Mouse (Mus musculus): ENCODE results near the gene Sec24a.
"Not testable (repeated sequence)": the region's sequence is repeated elsewhere in the genome, so short reads cannot be mapped to it uniquely, and the experiment has no call there.

The Sec24a gene

GRCm38 (mm10) chr11:51681324-51681975 lies 82.0 kb downstream of the Sec24a start:
- DNase-seq, result peak; percentile 75

- no peak for DNase-seq
These were observed 84.0 kb downstream of the Sec24a start for GRCm38 (mm10) chr11:51679466-51679865.

- no peak for DNase-seq
These were observed 85.6 kb downstream of the Sec24a start for GRCm38 (mm10) chr11:51677737-51678418.

- no peak for DNase-seq
These were observed 88.0 kb downstream of the Sec24a start for GRCm38 (mm10) chr11:51675386-51675785.

- DNase-seq, result no peak
These were observed 90.1 kb downstream of the Sec24a start for GRCm38 (mm10) chr11:51673291-51673690.

- no peak for DNase-seq
These were observed 92.1 kb downstream of the Sec24a start for GRCm38 (mm10) chr11:51671376-51671775.

GRCm38 (mm10) chr11:51670846-51671245 lies 92.6 kb downstream of the Sec24a start:
- DNase-seq, result no peak

- not testable (repeated sequence) for DNase-seq
These were observed 98.7 kb downstream of the Sec24a start for GRCm38 (mm10) chr11:51664747-51665146.

GRCm38 (mm10) chr11:51662632-51663031 lies 100.8 kb downstream of the Sec24a start:
- no peak for DNase-seq

GRCm38 (mm10) chr11:51661867-51662365 lies 101.5 kb downstream of the Sec24a start:
- no peak for DNase-seq

- no peak for DNase-seq
These were observed 104.7 kb downstream of the Sec24a start for GRCm38 (mm10) chr11:51658705-51659104.

GRCm38 (mm10) chr11:51658291-51658690 lies 105.1 kb downstream of the Sec24a start:
- no peak for DNase-seq

- DNase-seq, result no peak
These were observed 106.5 kb downstream of the Sec24a start for GRCm38 (mm10) chr11:51656798-51657521.

- DNase-seq, result no peak
These were observed 108.5 kb downstream of the Sec24a start for GRCm38 (mm10) chr11:51654891-51655290.

- DNase-seq, result no peak
These were observed 109.7 kb downstream of the Sec24a start for GRCm38 (mm10) chr11:51653736-51654135.

- DNase-seq, result no peak
These were observed 110.5 kb downstream of the Sec24a start for GRCm38 (mm10) chr11:51652889-51653418.

GRCm38 (mm10) chr11:51650691-51651515 lies 112.5 kb downstream of the Sec24a start, which contains the start of the genes N4bp3 and D930048N14Rik:
N4bp3 (minus strand) TSS chr11:51650842.
D930048N14Rik (plus strand) TSS chr11:51650954.
- no peak for DNase-seq

GRCm38 (mm10) chr11:51650261-51650660 lies 113.2 kb downstream of the Sec24a start:
- no peak for DNase-seq

- no peak for DNase-seq
These were observed 113.6 kb downstream of the Sec24a start for GRCm38 (mm10) chr11:51649889-51650199.

- DNase-seq, result no peak
These were observed 114.1 kb downstream of the Sec24a start for GRCm38 (mm10) chr11:51649111-51649888.

GRCm38 (mm10) chr11:51648566-51648965 lies 114.9 kb downstream of the Sec24a start:
- no peak for DNase-seq

Data from layer of hippocampus, adult 9-11 months (tissue).